Mouse (Mus musculus): ENCODE results near the gene Fam222b. TPM values are rescaled to one million over a fixed set of nuclear protein-coding genes. Genes with fewer than 3 reads are reported as not detected.
A peak's percentile ranks its signal among the peaks of the same experiment; 100 is the strongest.

Fam222b gene
- total RNA-seq, 2 experiments from 2014 or later, result 28.8 to 29.9 TPM

- peak; percentile 81 to 90 for DNase-seq (ENCODE audit: low spot score in 2 of 2)
- intact Hi-C loops (cut with DNase I), result loop anchor here (5.0 kb wide), 1 partner anchor 72 kb away; no protein-coding TSS in a partner anchor
These were observed 14.2 kb upstream of the Fam222b start, which contains the start of gene Eral1 for GRCm38 (mm10) chr11:78079961-78080921. Gene Eral1, minus strand, starts transcription at chr11:78080383.

DNA sequence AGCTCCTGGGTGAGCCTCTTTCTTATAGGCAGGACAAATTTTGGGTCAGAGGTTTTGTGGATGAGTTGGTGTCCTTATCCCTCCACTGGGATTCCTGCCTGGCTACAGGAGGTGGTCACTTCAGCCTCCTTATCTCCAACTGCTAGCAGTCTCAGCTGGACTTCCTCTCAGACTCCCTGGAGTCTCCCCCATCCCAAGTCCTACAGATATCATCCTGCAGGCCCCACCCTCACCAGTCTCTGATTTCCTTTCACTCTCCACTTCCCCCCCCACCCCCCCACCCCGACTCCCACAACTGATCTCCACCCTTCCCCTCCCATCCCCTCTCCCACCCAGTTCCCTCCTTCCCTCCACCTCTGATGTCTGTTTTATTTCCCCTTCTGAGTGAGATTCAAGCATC lies 10.9 kb upstream of the Fam222b start:
- intact Hi-C loops (cut with DNase I), result loop anchor here (5.0 kb wide), 1 partner anchor 69 kb away; no protein-coding TSS in a partner anchor
- no peak for DNase-seq (ENCODE audit: low spot score in 2 of 2)

DNA sequence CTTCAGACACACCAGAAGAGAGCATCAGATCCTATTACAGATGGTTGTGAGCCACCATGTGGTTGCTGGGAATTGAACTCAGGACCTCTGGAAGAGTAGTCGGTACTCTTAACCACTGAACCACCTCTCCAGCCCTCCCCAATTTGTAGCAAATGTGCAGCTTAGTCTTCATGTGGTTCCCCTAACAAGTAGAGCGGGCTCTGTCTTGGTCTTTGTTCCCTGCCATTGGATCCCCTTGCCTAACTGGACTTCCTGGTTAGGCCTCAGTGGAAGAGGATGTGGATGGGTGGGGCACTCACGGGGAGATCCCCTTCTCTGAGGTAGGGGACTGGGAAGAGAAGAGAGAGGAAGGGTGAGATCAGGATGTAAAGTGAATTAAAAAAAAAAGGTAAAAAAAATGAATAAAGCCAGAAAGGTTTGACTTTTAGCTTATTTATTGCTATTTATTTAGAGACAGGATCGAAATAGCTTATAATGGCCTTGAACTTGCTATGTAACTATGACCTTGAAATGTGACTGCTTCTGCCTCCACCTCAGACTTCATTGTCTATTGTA lies 7.5 kb upstream of the Fam222b start:
- intact Hi-C loops (cut with DNase I), result no loop called here
- DNase-seq (ENCODE audit: low spot score in 2 of 2), result no peak

DNA sequence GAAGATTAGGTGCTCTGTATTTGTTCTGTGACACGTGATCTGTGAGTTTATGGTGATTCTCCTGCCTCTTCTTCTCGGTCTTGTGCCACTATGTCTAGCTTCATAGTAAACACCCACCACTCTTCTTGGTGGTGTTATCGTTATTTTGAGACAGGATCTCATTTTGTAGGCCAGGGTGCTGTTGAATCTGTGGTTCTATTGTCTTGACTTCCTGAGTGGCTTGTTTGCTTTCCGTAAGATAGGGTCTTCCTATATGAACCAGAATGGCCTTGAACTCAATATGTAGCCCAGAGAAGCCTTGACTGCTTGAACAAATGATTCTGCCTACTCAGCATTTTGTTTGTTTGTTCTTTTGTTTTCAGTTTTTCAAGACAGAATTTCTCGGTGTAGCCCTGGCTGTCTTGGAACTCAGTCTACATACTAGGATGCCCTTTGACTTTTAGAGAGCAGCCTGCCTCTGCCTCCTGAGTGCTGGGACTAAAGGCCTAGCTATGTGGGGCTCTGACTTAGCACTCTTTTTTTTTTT lies 6.6 kb upstream of the Fam222b start:
- DNase-seq (ENCODE audit: low spot score in 2 of 2), result no peak
- intact Hi-C loops (cut with DNase I), result no loop called here

DNA sequence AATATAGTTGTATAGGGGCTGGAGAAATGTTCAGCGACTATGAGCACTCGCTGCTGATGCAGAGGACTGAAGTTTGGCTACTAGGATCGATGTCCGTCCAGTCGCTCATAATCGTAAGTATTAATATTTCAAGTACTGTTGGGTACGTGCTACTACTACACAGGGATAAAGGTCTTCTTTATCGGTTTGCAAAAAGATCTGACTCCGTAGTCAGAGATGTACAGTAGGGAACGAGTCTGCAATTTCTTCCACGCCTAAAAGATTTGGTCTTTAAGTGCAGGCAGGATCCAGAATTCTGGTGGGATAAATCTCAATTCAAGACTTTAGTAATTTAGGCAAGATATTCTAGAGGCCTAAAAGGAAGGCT lies 340 bp upstream of the Fam222b start:
- intact Hi-C loops (cut with DNase I), result no loop called here
- no peak for DNase-seq (ENCODE audit: low spot score in 2 of 2)

DNA sequence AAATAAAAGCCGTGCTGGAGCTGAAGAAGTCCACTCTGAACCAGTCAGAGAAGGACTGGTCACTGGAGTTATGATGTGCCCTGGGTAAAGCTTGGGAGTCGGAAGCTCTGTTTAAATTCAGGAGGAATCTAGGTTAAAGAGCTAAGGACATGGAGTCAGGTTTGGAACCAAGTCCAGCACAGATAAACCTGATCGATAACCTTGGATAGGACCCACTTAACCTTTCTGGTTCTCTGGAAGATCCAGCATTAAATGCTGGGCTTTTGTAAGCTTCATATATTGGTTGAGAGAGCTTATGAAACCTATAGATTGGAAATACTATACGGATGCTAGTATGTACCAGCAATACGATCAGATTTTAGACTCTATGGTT lies 670 bp downstream of the Fam222b start:
- intact Hi-C loops (cut with DNase I), result loop anchor here (5.0 kb wide), 1 partner anchor 52 kb away; no protein-coding TSS in a partner anchor
- DNase-seq (ENCODE audit: low spot score in 2 of 2), result no peak

DNA sequence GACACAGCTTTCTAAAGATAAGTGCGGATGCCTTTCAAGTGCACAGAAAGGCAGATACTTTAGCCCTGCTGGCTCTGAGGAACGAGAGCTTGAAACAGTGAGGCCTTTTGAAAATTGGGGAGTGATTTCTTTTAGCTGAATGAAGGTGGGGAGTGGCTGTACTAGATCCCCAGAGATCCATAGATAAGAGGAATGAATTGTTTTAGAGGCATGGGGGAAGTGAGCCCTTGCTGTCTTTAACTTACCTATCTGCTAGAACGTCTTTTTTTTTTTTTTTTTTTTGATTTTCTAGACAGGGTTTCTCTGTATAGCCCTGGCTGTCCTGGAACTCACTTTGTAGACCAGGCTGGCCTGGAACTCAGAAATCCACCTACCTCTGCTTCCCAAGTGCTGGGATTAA lies 2.6 kb downstream of the Fam222b start:
- intact Hi-C loops (cut with DNase I), result loop anchor here (5.0 kb wide), 1 partner anchor 50 kb away; no protein-coding TSS in a partner anchor
- DNase-seq (ENCODE audit: low spot score in 2 of 2), result no peak

DNA sequence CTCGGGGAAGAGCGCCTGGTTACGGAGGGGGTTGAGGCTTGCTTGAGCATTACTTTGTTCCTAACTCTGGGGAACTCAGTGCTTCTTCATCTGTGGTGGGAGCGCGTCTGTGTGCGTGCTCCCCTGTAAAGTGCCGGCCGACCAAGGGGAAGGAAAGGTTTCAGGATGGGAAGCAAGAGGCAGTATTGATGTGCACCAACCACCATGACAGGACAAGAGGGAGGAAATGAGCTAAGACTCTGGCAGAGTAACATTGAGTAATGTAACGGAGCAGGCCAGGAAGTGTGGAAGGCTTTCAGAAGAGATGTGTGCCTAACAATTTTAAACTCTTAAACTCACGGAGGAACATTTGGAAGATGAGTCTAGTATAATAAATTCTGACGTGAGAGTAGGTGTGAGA lies 6.3 kb downstream of the Fam222b start:
- no peak for DNase-seq (ENCODE audit: low spot score in 2 of 2)
- intact Hi-C loops (cut with DNase I), result no loop called here

DNA sequence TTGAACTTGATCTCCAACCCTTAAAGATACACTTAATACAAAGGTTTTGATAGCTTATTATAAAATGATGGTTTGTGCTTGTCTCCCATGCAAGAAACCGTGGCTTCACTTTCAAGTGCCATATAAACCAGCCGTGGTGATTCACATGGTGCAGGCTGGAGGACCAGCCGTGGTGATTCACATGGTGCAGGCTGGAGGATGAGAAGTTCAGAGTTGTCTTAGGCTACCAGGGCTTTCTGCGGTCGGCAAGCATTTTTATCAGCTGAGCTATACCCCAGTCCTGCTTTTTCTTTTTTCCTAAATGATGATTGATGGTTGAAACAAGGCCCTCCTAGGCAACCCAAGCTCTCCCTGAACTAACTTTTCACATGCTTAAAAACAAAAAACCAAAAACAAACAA lies 7.7 kb downstream of the Fam222b start:
- intact Hi-C loops (cut with DNase I), result no loop called here

GRCm38 (mm10) chr11:78102958-78103747 lies 8.7 kb downstream of the Fam222b start:
- no peak for DNase-seq (ENCODE audit: low spot score in 2 of 2)
- intact Hi-C loops (cut with DNase I), result no loop called here

More for the DNA sequence above, 7.7 kb downstream of the Fam222b start:
- no peak for DNase-seq (ENCODE audit: low spot score in 2 of 2)

DNA sequence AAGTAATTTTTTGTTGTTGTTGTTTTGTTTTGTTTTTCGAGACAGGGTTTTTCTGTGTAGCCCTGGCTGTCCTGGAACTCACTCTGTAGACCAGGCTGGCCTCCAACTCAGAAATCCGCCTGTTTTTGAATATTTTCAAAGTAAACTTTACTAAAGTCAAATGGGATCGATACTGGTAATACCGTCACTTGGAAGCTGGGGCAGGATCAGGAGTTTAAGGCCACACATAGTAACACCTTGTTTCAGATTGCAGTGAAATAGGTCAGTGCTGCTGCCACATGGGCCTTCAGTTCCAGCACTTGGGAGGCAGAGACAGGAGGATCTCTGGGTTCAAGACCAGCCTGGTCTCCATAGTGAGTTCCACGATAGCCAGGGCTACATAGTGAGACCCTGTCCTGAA lies 10.0 kb downstream of the Fam222b start:
- no peak for DNase-seq (ENCODE audit: low spot score in 2 of 2)
- intact Hi-C loops (cut with DNase I), result no loop called here

DNA sequence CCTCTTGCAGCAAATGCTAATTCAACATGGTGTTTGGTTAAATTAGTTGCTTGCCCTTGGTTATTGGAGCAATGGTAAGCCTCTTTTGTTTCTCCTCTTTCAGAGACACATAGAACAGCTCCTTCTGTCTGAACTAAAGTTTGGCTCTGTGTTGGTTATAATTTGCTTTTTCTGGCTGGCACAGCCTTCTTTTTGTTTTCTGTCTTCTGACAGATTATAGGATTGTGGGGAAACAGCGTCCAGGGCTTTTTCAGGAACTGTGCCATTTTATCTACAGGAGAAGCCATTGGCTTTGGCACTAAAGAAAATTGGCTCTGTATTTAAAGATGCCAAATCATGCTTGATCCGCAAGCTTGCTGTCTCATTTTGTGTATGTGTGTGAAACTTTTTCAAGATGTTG lies 19.2 kb downstream of the Fam222b start:
- intact Hi-C loops (cut with DNase I), result no loop called here
- DNase-seq (ENCODE audit: low spot score in 2 of 2), result peak in 1 of 2 experiments; percentile 22

DNA sequence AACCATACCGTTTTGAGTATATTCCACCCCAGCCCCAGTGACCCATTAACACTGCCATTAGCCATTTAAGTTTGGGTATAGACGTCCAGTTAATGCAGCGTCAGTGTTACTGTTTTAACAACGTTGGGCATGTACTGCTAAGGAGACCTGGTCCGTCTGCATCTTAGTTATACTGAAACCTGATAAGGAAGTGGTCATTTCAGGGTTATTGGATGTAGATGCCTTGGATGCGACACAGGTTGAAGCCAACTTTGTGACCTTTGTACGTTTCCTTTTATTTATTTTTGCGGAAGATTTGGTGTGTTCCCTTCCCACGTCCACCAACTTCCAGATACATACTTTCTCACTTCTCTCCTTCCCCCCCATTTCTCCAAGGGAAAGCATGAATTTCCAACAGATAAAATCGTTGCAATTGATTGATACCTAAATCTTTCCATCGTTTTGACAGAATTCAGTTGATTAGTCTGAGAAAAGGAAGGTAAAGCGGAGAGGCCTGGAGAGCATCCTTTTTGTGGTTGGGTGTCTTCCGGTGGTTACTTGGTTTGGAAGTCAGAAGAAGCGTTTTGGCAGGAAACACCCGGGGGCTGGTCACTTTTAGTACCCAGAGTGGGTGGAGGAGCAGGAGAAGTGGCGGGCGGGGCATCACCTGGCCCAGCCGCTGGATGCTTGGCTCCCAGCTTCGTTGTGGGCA lies 20.4 kb downstream of the Fam222b start:
- no peak for DNase-seq (ENCODE audit: low spot score in 2 of 2)
- intact Hi-C loops (cut with DNase I), result no loop called here

- DNase-seq (ENCODE audit: low spot score in 2 of 2), result peak; percentile 93 to 96
- intact Hi-C loops (cut with DNase I), result no loop called here
These were observed 21.1 kb downstream of the Fam222b start for GRCm38 (mm10) chr11:78115367-78116145.

DNA sequence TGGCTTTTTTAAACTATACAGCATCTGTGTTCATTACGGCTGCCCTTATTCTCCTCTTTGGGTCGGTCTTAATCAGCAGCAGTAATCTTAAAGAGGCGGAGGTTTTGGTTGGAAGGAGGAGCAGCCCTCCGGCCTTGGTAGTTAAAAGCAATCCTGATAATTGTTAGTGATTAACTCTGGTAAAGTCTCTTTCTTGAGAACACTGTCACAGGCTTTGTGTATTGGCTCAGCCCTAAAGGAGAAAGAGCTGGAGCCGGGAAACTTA lies 21.6 kb downstream of the Fam222b start:
- DNase-seq (ENCODE audit: low spot score in 2 of 2), result no peak
- intact Hi-C loops (cut with DNase I), result no loop called here

DNA sequence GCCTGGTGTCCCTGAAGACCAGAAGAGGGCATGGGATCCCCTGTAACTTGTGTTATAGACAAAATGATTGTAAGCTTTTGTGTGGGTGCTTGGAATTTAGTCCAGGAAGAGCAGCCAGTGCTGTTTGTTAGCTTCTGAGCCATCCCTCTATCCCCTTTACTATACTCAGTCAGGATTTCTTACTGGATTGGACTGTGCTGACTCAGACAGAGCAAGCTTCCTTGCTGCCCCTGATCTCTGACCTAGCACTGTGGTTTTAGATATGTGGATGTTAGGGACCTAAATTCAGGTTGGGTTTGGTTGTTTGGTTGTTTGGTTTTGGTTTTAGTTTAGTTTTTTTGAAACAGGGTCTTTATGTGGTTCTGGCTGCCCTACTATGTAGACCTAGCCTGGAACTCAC lies 24.0 kb downstream of the Fam222b start:
- no peak for DNase-seq (ENCODE audit: low spot score in 2 of 2)
- intact Hi-C loops (cut with DNase I), result no loop called here

DNA sequence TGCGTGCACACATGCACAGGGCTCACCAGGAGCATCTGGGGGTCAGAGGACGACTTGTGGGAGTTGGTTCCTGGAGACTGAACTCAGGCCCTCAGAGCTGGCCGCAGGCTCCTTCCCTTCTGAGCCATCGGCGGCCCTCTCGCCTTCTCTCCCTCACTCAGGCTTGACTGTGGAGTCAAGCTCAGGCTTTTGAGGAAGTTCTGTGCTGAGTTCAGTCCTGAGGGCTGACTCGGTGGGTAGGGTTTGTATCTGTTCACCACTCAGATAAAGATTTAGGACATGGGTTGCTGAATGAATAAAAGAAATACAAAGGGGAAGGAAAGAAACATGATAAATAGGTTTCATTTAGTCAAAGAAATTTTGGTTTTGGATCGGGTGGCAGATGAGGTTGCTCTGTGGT lies 25.4 kb downstream of the Fam222b start:
- DNase-seq (ENCODE audit: low spot score in 2 of 2), result no peak
- intact Hi-C loops (cut with DNase I), result no loop called here

GRCm38 (mm10) chr11:78121176-78121575 lies 26.7 kb downstream of the Fam222b start:
- intact Hi-C loops (cut with DNase I), result no loop called here
- DNase-seq (ENCODE audit: low spot score in 2 of 2), result no peak

DNA sequence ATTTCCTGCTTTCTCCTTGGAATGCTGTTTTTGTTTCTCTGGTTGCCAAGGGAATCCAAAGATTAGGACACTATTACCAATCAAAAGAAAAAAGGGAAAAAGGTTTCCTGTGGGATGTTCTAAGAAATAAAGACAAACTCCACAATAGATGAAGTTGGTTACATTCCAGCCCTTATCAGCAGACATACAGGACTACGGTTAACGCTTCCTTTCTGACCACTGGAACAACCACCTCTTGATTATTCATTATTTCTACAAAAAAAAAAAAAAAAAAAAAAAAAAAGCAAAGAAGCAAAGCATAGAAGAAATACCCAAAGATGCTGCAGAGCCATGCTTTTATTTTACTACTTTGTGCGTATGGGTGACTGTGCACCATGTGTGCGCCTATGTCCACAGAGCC lies 28.4 kb downstream of the Fam222b start:
- DNase-seq (ENCODE audit: low spot score in 2 of 2), result no peak
- intact Hi-C loops (cut with DNase I), result no loop called here

Data from left cerebral cortex, postnatal 14 days (tissue).